Mouse (Mus musculus) heart, embryonic 12.5 days (tissue): ENCODE measurements around the gene Tifa. TPM values are rescaled to one million over a fixed set of nuclear protein-coding genes. Genes with fewer than 3 reads are reported as not detected.

Experiments used
- ATAC-seq: fragments of 200-750 bp; cut with Nextera tagmentation; 2 replicates; pipeline ENCODE4 v1.8.0; 2017; ENCODE audit warnings: moderate TSS enrichment, moderate library complexity; ENCODE audit not compliant: insufficient number of reproducible peaks, low FRiP score
- H3K27ac ChIP-seq: fragments of 300-500 bp; sonication (generic); 2 replicates; pipeline ENCODE4 v1.5.1; 2016; ENCODE audit warnings: mild to moderate bottlenecking, moderate library complexity; ENCODE audit not compliant: poor library complexity, severe bottlenecking
- H3K27me3 ChIP-seq: fragments of 300-500 bp; sonication (generic); replicated peaks from 2 replicates; pipeline ENCODE4 v1.6.1; 2016; ENCODE audit warnings: mild to moderate bottlenecking, moderate library complexity
- H3K36me3 ChIP-seq: fragments of 300-500 bp; sonication (generic); 2 replicates; pipeline ENCODE4 v1.6.1; 2016; ENCODE audit warnings: mild to moderate bottlenecking, moderate library complexity
- H3K4me1 ChIP-seq: fragments of 300-500 bp; sonication (generic); replicated peaks from 2 replicates; pipeline ENCODE4 v1.6.1; 2016; ENCODE audit warnings: mild to moderate bottlenecking
- H3K4me2 ChIP-seq: fragments of 300-500 bp; sonication (generic); 2 replicates; pipeline ENCODE4 v1.6.1; 2016; ENCODE audit warnings: mild to moderate bottlenecking, moderate library complexity
- H3K4me3 ChIP-seq: fragments of 300-500 bp; sonication (generic); 2 replicates; pipeline ENCODE4 v1.5.1; 2016; ENCODE audit warnings: mild to moderate bottlenecking
- H3K9ac ChIP-seq: fragments of 300-500 bp; sonication (generic); 2 replicates; pipeline ENCODE4 v1.6.1; 2016; ENCODE audit warnings: mild to moderate bottlenecking, moderate library complexity
- H3K9me3 ChIP-seq: fragments of 300-500 bp; sonication (generic); replicated peaks from 2 replicates; pipeline ENCODE4 v1.6.1; 2016; ENCODE audit warnings: mild to moderate bottlenecking, moderate library complexity
- WGBS: fragments of 180-500 bp; shearing (Covaris S2); methylation state at CpG from one replicate; pipeline ENCODE4 v1.1.7; 2016; 5-methylcytosine and 5-hydroxymethylcytosine counted together
- polyA plus RNA-seq: library from polyadenylated mRNA; unstranded; fragments of >200 nt; fragmentation: Nextera tagmentation; extraction: Ambion mirVana; gene quantifications from 2 replicates; pipeline ENCODE4 v1.2.1, GENCODE M21; 2016

The Tifa gene
- polyA plus RNA-seq, 1 experiment from 2014 or later, result 2.7 TPM

DNA sequence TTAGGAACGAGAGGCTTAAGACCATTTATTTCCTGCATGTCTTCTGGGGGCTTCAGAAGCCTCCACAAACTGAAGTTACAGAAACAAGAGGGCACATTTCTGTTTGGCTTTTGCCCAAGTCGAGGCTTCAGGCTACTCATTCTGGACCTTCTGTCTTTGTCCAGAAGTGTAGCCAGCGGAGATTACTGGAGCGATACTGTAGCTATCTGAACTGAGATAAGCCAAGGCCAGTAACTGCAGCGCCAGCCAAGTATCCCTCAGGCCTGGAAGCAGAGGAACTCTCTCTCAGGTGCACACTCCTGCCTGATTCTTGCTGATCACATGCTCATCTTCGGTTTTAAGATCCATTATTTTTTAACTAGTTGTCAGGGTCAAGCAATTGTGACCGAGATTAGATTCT is 1.6 kb upstream of the Tifa start:
- H3K36me3 ChIP-seq, result no peaks in the 10 kb centered on the region
- no peak overlapping the region for H3K4me2 ChIP-seq
- H3K9me3 ChIP-seq, result no peaks in the 10 kb centered on the region
- 44% methylated on average over 7 of the region's 7 CpGs for WGBS
- H3K4me1 ChIP-seq, result 0 out of 2 replicates have a peak, but pooled peaks cover 13% of the 10 kb centered on the region
- no peak for ATAC-seq
- no peak overlapping the region for H3K4me3 ChIP-seq
- H3K9ac ChIP-seq, result no peak overlapping the region
- H3K27ac ChIP-seq, result no peak overlapping the region
- peaks cover 26% of the 10 kb centered on the region for H3K27me3 ChIP-seq

DNA sequence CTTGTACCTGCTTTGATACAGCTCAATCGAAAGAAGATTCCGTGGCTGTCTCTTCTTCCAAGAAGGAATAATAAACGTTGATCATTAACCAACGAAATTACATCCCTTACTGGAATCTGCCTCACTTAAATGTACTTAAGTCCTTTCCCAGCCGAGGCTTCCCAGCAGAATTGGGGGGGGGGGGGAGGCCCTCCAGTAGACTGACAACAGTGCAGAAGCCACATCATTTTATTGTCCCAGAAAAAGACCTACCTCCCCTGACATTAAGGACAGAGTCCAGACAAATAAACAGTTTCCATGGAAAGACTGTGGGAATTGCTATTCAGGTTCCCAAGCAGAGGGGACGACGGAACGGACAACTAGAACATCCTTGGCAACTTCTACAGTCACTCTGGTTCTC is 686 bp upstream of the Tifa start:
- H3K9ac ChIP-seq, result no peak overlapping the region
- H3K27me3 ChIP-seq, result peaks cover 26% of the 10 kb centered on the region
- 0 out of 2 replicates have a peak, but pooled peaks cover 13% of the 10 kb centered on the region for H3K4me1 ChIP-seq
- no peaks in the 10 kb centered on the region for H3K9me3 ChIP-seq
- H3K27ac ChIP-seq, result no peak overlapping the region
- WGBS, result 25% methylated on average over 8 of the region's 8 CpGs
- ATAC-seq, result no peak
- H3K36me3 ChIP-seq, result no peaks in the 10 kb centered on the region
- peak overlapping the region; percentile 99 for H3K4me2 ChIP-seq
- H3K4me3 ChIP-seq, result peak overlapping the region; percentile 74; the same call in 1 of the 2 replicates

DNA sequence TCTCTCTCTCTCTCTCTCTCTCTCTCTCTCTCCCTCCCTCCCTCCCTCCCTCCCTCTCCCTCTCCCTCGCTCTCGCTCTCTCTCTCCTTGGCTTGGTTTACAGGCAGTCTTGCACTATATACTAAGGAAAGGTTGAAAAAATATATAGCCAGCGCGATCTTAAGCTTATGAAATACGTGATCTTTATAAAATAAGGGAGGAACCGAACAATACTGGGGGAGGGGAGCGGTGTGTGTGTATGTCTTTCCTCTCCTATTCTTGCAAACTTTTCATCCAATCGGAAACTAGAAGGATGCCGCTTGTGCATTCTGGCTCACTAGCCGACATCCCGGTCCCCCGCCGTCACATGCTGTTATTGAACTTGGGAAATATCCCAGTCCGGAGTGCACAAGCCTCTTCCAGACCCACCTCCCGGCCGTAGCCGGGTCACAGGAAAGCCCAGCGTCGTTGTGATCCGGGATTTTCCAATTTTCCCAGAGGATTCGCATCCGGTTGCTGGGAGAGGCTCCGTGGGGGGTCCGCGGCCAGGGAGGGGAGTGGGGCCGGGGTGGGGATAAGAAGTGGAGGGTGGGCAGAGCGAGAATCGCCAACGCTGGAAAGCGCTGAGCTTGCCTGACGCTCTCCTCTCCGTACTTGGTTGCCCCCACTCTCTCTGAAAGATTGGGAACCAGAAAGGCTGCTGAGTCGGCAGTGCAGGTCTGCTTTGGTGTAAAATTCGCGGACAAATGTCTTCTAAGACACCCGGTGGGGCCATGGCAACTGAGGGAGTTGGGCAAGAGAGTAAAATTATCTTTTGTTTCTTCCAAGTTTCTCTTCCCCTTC is 840 bp downstream of the Tifa start:
- Histone ChIP-seq H3K36me3 (no peaks in the 10 kb centered on the region), H3K4me3 (peak overlapping the region; percentile 74), H3K9me3 (no peaks in the 10 kb centered on the region), H3K4me2 (peak overlapping the region; percentile 99), H3K27ac (no peak overlapping the region), H3K4me1 (0 out of 2 replicates have a peak, but pooled peaks cover 13% of the 10 kb centered on the region), H3K27me3 (peaks cover 26% of the 10 kb centered on the region), H3K9ac (peak overlapping the region; percentile 72)
- WGBS, result under 1% methylated on average over 34 of the region's 36 CpGs
- ATAC-seq, result peak; percentile 60

DNA sequence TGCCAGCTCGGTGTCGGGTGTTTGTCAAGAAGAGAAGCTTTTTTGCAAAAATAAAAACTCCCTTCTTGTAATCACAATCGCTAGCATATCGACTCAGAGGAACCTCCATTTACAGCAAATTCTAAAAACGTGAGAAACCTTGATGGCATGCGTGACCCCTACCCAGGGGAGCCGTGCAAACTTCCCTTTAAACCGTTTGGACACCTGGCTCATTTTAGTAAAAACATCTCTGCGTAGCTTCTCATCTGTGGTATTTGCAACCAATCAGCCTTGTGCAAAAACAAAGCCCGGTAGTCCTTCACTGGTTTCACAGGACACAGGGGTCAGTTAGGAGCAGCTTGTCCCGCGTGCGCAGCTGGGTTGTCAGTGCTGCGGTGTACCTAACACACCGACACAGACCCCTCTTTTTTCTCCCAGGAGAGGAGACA is 1.5 kb downstream of the Tifa start:
- no peaks in the 10 kb centered on the region for H3K9me3 ChIP-seq
- H3K27me3 ChIP-seq, result peaks cover 26% of the 10 kb centered on the region
- H3K4me1 ChIP-seq, result 0 out of 2 replicates have a peak, but pooled peaks cover 13% of the 10 kb centered on the region
- no peak overlapping the region for H3K27ac ChIP-seq
- H3K36me3 ChIP-seq, result no peaks in the 10 kb centered on the region
- no peak for ATAC-seq
- WGBS, result 2% methylated on average over 15 of the region's 15 CpGs
- H3K4me3 ChIP-seq, result peak overlapping the region; percentile 74
- H3K4me2 ChIP-seq, result peak overlapping the region; percentile 99
- peak overlapping the region; percentile 72 for H3K9ac ChIP-seq

DNA sequence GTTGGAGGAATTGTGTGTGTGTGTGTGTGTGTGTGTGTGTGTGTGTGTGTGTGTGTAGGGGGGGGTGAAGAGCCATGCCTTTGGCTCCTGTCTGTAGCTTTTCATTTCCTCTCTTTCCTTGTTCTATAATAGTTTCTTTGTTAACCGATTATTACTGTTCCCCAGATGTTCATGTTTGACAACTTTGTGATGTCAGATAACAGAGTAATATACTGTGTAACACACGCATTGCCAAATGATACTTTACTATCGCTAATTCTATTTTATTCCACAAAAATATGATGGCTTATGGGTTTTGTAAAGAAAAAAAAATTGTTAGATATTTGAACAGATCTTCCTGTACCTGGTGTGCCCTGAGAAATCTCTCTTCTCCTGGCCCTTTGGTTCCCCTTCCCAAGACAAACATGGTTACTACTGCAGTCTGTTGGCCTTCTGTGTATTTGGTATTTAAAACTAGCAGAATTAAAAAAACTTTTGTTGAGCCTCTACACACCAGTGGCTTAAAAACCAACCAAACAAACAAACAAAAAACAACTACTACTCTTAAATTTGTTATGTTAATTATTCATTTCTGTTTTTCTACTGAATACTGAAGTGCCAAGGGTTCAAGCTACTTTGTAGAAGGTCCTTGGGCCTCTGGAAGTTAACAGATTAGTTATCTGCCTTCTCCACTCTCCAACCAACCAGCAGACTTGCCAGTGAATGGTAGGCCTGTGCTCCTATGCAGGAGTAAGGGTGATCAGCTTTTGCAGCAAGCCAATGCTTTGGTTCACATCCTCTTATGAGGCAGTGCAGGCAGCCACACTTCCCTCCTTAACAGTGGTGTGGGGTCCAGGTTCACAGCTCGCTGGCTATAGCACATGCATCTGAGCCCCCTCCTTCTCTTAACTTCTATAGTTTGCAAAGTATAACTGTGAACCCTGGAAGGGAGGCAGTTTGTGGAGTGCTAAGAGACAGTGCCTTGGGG is 2.3 kb downstream of the Tifa start:
- peak overlapping the region; percentile 74 for H3K4me3 ChIP-seq
- H3K9ac ChIP-seq, result no peak overlapping the region
- 0 out of 2 replicates have a peak, but pooled peaks cover 13% of the 10 kb centered on the region for H3K4me1 ChIP-seq
- H3K27me3 ChIP-seq, result peaks cover 26% of the 10 kb centered on the region
- H3K9me3 ChIP-seq, result no peaks in the 10 kb centered on the region
- peak overlapping the region; percentile 99 for H3K4me2 ChIP-seq
- no peaks in the 10 kb centered on the region for H3K36me3 ChIP-seq
- 49% methylated on average over 4 of the region's 4 CpGs for WGBS
- 0 out of 2 replicates have a peak, but pooled peaks have one; percentile 39 for ATAC-seq
- no peak overlapping the region for H3K27ac ChIP-seq

DNA sequence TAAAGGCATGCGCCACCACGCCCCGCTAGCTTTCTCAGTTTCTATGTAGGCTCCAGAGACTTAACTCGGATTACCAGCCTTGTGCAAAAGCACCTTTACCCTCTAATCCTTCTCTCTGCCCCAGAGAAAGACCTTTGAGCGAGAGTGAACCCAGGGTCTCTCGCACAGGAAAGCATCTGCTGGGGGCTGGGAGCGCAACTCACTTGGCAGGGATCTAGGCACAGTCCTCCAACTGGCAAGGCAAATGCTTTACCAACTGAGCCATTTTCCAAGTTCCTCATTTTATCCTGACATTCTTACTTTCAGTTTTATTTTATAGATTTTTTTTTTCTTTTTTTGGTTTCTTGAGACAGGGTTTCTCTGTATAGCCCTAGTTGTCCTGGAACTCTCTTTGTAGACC is 3.4 kb downstream of the Tifa start:
- Histone ChIP-seq H3K4me3 (no peak overlapping the region), H3K9me3 (no peaks in the 10 kb centered on the region), H3K27ac (no peak overlapping the region), H3K27me3 (peaks cover 22% of the 10 kb centered on the region), H3K9ac (no peak overlapping the region), H3K4me2 (no peak overlapping the region), H3K36me3 (no peaks in the 10 kb centered on the region), H3K4me1 (0 out of 2 replicates have a peak, but pooled peaks cover 13% of the 10 kb centered on the region)
- no peak for ATAC-seq
- 80% methylated on average over 7 of the region's 7 CpGs for WGBS

DNA sequence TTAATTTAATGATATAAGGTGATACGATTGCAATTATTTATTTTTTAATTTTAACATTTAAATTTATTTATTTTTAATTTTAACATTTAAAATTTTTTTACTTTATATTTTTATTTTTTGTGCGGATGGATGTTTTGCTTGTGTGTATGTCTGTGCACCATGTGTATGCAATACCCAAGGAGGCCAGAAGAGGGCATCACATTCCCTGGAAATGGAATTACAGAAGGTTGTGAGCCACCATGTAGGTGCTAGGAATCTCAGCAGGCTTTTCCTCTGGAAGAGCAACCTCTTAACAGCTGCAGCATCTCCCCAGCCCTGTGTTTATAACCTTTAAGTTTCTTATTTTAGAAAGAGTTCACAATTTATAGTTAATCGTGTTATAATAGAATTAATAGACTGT is 6.2 kb downstream of the Tifa start:
- Histone ChIP-seq H3K9me3 (no peaks in the 10 kb centered on the region), H3K27me3 (peaks cover 7% of the 10 kb centered on the region; the same call in 1 of the 2 replicates), H3K36me3 (no peaks in the 10 kb centered on the region), H3K4me3 (no peak overlapping the region), H3K27ac (no peak overlapping the region), H3K4me1 (0 out of 2 replicates have a peak, but pooled peaks cover 7% of the 10 kb centered on the region), H3K9ac (no peak overlapping the region), H3K4me2 (no peak overlapping the region)
- 95% methylated on average over 3 of the region's 3 CpGs for WGBS
- no peak for ATAC-seq

DNA sequence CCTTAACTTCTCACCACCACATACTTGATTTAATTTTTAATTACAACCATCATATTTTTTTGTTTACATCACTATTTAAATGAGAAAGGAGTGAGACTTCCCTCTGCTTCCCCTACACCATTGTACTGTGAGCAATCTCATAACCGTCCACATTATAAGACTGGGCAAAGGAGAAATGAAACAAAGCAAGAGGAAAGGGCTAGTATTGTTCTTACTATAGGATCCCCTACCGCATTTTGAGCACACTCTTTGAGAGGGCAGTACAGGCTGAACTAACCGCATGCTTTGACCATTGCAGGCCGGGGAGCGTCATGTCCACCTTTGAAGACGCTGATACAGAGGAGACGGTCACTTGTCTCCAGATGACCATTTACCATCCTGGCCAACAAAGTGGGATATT is 6.7 kb downstream of the Tifa start:
- no peaks in the 10 kb centered on the region for H3K36me3 ChIP-seq
- H3K27me3 ChIP-seq, result peaks cover 7% of the 10 kb centered on the region; the same call in 1 of the 2 replicates
- H3K4me2 ChIP-seq, result no peak overlapping the region
- no peak overlapping the region for H3K9ac ChIP-seq
- no peak for ATAC-seq
- 92% methylated on average over 7 of the region's 7 CpGs for WGBS
- H3K9me3 ChIP-seq, result no peaks in the 10 kb centered on the region
- H3K27ac ChIP-seq, result no peak overlapping the region
- H3K4me1 ChIP-seq, result 0 out of 2 replicates have a peak, but pooled peaks cover 5% of the 10 kb centered on the region
- H3K4me3 ChIP-seq, result no peak overlapping the region

DNA sequence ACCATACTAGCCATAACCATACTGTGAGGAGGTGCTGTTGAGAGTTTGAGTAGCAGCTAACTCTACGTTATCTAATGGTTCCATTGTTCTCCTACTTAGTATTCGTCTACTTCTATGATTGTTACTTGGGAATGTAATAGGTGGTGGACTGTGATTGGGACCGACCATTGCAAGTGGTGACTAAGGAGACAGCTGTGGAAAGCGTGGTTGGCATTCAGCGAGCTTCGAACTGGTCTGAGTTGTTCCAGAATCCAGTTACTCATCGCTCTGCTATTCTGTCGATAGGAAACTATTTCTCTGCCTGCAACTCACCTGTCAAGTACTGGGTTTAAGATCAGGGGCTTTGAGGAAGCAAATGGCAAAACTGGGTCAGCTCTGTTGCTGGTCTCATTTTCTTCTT is 11.6 kb downstream of the Tifa start:
- Histone ChIP-seq H3K27ac (no peak overlapping the region), H3K9me3 (no peaks in the 10 kb centered on the region), H3K4me1 (no peaks in the 10 kb centered on the region), H3K36me3 (peaks cover 3% of the 10 kb centered on the region; the same call in 1 of the 2 replicates), H3K4me2 (no peak overlapping the region), H3K4me3 (no peak overlapping the region), H3K27me3 (no peaks in the 10 kb centered on the region), H3K9ac (no peak overlapping the region)
- 83% methylated on average over 8 of the region's 8 CpGs for WGBS
- ATAC-seq, result no peak

DNA sequence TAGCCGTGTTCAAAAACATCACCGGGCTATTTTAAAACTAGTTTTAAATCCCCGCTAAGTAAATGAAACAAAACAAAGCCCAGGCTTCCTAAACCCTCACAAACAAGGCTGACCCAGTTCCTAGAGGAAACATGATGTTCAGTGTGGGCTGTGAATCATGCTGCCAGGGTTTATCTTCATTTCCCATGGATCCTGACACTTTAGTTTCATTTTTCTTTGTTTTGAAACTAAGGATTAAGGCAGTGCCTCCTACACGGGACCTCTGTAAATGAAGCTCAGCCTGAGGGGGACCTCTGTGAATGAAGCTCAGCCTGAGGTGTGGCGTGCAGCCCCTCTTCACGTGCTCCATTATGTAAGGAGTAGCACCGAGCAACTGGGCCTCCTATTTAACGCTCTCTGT is 13.2 kb downstream of the Tifa start:
- Histone ChIP-seq H3K4me1 (no peaks in the 10 kb centered on the region), H3K27me3 (no peaks in the 10 kb centered on the region), H3K4me2 (no peak overlapping the region), H3K27ac (no peak overlapping the region), H3K9me3 (no peaks in the 10 kb centered on the region), H3K4me3 (no peak overlapping the region), H3K9ac (no peak overlapping the region), H3K36me3 (peaks cover 13% of the 10 kb centered on the region)
- no peak for ATAC-seq
- WGBS, result 41% methylated on average over 8 of the region's 8 CpGs

DNA sequence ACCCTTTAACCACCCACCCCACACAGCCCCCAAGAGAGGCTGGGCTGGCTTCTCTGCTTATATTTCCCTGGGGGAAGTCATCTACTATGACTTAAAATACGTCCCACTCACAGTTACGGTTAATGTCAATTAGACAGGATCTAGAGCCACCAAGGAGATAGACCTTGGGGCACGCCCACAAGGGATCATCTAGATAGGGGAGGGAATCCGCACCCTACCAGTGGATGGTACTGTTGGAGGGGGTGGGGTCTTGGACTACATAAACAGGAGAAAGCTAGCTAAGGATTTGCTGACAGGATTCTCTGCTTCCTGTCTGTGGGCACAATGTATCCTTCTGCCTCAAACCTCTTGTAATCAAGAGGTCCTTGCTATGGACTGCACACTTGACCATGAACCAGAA is 14.8 kb downstream of the Tifa start:
- Histone ChIP-seq H3K4me2 (no peak overlapping the region), H3K9me3 (no peaks in the 10 kb centered on the region), H3K4me1 (no peaks in the 10 kb centered on the region), H3K36me3 (peaks cover 29% of the 10 kb centered on the region), H3K9ac (no peak overlapping the region), H3K27me3 (no peaks in the 10 kb centered on the region), H3K27ac (no peak overlapping the region), H3K4me3 (no peak overlapping the region)
- ATAC-seq, result no peak
- 78% methylated on average over 4 of the region's 4 CpGs for WGBS
